Mouse (Mus musculus): ENCODE results near the gene Chic1.

DNA sequence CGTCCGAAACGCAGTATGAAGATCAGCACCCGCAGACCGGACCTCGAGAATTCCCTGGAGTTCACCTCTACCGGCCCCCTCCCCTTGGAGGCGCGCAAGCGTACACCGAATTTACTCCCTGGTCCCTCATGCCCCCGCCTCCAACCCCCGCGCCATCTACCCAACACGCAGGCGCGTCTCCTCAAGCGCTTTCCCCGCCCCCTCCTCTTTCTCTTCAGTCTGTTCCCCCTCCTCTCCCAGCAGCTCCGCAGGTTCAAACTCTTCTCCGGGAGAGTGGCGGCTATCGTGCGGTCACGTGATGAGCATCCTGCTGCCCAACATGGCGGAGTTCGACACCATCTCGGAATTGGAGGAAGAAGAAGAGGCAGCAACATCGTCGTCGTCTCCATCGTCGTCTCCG is at the start of gene Chic1:
- TF ChIP-seq CTCF (IDR thresholded peaks at IDR 0.05; ENCODE audit: extremely low read depth, insufficient read depth, insufficient read length, insufficient replicate concordance) (no peak), POLR2A (IDR thresholded peaks at IDR 0.05; ENCODE audit: low read depth, low read length) (no peak)
